ENCODE assay signal across 14 mouse cellular contexts in the genomic region with DNA sequence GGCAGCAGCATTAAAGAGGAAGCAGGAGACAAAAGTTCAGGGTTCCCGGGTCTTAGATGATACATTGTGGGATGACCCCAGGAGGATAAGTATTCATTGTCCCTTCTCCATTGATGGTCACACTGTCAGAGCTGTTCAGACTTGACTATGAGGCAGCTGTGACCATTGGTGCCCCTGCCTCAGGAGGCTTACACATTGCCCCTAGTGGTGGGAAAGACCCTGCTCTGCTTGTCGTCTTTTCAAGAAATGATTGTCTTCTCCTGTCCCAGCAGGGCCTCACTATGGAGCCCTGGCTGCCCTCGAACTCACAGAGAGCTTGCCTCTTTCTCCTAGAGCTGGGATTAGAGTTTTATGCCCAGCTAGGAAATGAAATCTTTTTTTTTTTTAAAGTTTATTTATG. TPM values are rescaled to one million over a fixed set of nuclear protein-coding genes. Genes with fewer than 3 reads are reported as not detected.
DNase-seq lines count a peak whose midpoint lies in the region; ATAC-seq and TF ChIP-seq lines count a peak whose summit lies in the region.
"Had no signal": no experiment of that assay in that cellular context is flagged by ENCODE, and none has a peak within 500 bp of the region (broad histone marks: within the 10 kb centered on the region; RNA-seq: fewer than 3 reads in every experiment).

No protein-coding gene starts in this region.

- peak; percentile 13 for DNase-seq in cerebellum, adult 9-11 months
- no peak for DNase-seq in cerebellum, adult 8-10 months
- no peak for DNase-seq in left cerebral cortex, adult 2 months (ENCODE audit: extremely low spot score in 1 of 2, low spot score in 2 of 2)
- DNase-seq in left cerebral cortex, adult 8-10 months (ENCODE audit: low spot score in 2 of 2): no peak
- DNase-seq: adrenal gland, adult 8-10 months; heart, postnatal 14 days; kidney, adult 11 months; thymus, adult 2 months had no signal

- peak; percentile 15; the same call in 1 of the 2 replicates for TF ChIP-seq CTCF in left cerebral cortex, adult 2 months (IDR thresholded peaks at IDR 0.05)
- TF ChIP-seq CTCF in ES-Bruce4 (IDR thresholded peaks at IDR 0.05; ENCODE audit: low read depth, low read length): peak; percentile 53
- peak; percentile 29; the same call in 1 of the 2 replicates for TF ChIP-seq CTCF in embryonic fibroblast, embryonic 13.5 days (IDR thresholded peaks at IDR 0.05; ENCODE audit: borderline replicate concordance, insufficient read depth, low read length)

- TF ChIP-seq EP300 in ES-Bruce4 (IDR thresholded peaks at IDR 0.05; ENCODE audit: insufficient read depth, low read depth, low read length): no peak

- H3K4me1 ChIP-seq in ES-Bruce4 (ENCODE audit: control insufficient read depth, insufficient read depth, low read length): no peaks in the 10 kb centered on the region
- H3K4me1 ChIP-seq in embryonic fibroblast, embryonic 13.5 days (ENCODE audit: control insufficient read depth, insufficient read depth, low read length): peaks cover 12% of the 10 kb centered on the region; the same call in 1 of the 2 replicates

- TF ChIP-seq POLR2A in ES-Bruce4 (IDR thresholded peaks at IDR 0.05; ENCODE audit: insufficient read depth, low read length): no peak
- TF ChIP-seq POLR2A in embryonic fibroblast, embryonic 13.5 days (IDR thresholded peaks at IDR 0.05; ENCODE audit: low read depth, low read length): no peak

- H3K9me3 ChIP-seq in ES-Bruce4 (replicated peaks; ENCODE audit: control insufficient read depth, insufficient read depth, low read length, poor library complexity, severe bottlenecking): no peaks in the 10 kb centered on the region
- H3K9me3 ChIP-seq: megakaryocyte, embryonic 14.5 days had no signal

- no peak overlapping the region for H3K27ac ChIP-seq in left cerebral cortex, adult 2 months
- no peak overlapping the region for H3K27ac ChIP-seq in ES-Bruce4 (ENCODE audit: insufficient read depth, low read length)
- H3K27ac ChIP-seq in embryonic fibroblast, embryonic 13.5 days (ENCODE audit: insufficient read depth, low read length): no peak overlapping the region

- peaks cover 6% of the 10 kb centered on the region; the same call in 1 of the 2 replicates for H3K36me3 ChIP-seq in ES-Bruce4 (ENCODE audit: control insufficient read depth, insufficient read depth, low read length, poor library complexity, severe bottlenecking)

- no peaks in the 10 kb centered on the region for H3K27me3 ChIP-seq in ES-Bruce4 (ENCODE audit: control insufficient read depth, insufficient read depth, low read length, poor library complexity, severe bottlenecking)
- H3K27me3 ChIP-seq: megakaryocyte, embryonic 14.5 days had no signal

- intact Hi-C loops in left cerebral cortex, adult 2 months (cut with DNase I): no loop called here

- H3K4me3 ChIP-seq in left cerebral cortex, adult 2 months: no peak overlapping the region
- H3K4me3 ChIP-seq in ES-Bruce4 (ENCODE audit: low read depth, low read length): no peak overlapping the region
- no peak overlapping the region for H3K4me3 ChIP-seq in embryonic fibroblast, embryonic 13.5 days (ENCODE audit: insufficient read depth, low read length)
- H3K4me3 ChIP-seq: erythroblast, embryonic 14.5 days; megakaryocyte, embryonic 14.5 days had no signal

- H3K9ac ChIP-seq in ES-Bruce4 (ENCODE audit: low read depth, poor library complexity, severe bottlenecking): no peak overlapping the region

- ATAC-seq in megakaryocyte-erythroid progenitor cell, adult 5-6 weeks (replicated peaks; ENCODE audit: low FRiP score, low TSS enrichment, poor library complexity, severe bottlenecking): no peak
- ATAC-seq in monocyte, adult 5-6 weeks (replicated peaks; ENCODE audit: insufficient number of reproducible peaks, low FRiP score, low TSS enrichment, poor library complexity, severe bottlenecking): no peak

RNA-seq across cellular contexts. Expression of a gene that starts 5.8 kb away (rescaled TPM):
- not detected for total RNA-seq in left cerebral cortex, adult 2 months (2021)
- total RNA-seq in left cerebral cortex, adult 8-10 months (2022): under 1 TPM in 2 of 4 experiments, not detected in 2; 0.13 to 0.32 TPM
- polyA plus RNA-seq in ES-Bruce4 (2011; ENCODE audit: insufficient read depth, insufficient read length, low read depth, missing spikeins): not detected in 2 replicates
- not detected in 2 replicates for polyA plus RNA-seq in embryonic fibroblast, embryonic 13.5 days (2011; ENCODE audit: insufficient read length, low read depth, missing spikeins)
- total RNA-seq in megakaryocyte-erythroid progenitor cell, adult 5-6 weeks (2014; fragmentation: Nextera tagmentation): 0.12 TPM in 1 of 2 replicates, not detected in the other
- 0.23 TPM in 1 of 2 replicates, not detected in the other for total RNA-seq in megakaryocyte-erythroid progenitor cell, adult 5-6 weeks (2017)
- 0.68 to 0.96 TPM in 2 of 3 replicates, not detected in the other for total RNA-seq in monocyte, adult 5-6 weeks (2017)
- total RNA-seq: adrenal gland, adult 8-10 months; heart, postnatal 14 days had no signal
- polyA plus RNA-seq: erythroblast, embryonic 14.5 days had no signal

RNA-seq across cellular contexts. Expression of a gene that starts 6.3 kb away (rescaled TPM):
- total RNA-seq in left cerebral cortex, adult 2 months (2021): 10 to 100 TPM; 87.9 to 90.9 TPM
- total RNA-seq in left cerebral cortex, adult 8-10 months (2022): 10 to 100 TPM; 83.0 to 96.2 (median 90.5) TPM
- 80.9 and 85.9 TPM in 2 replicates for polyA plus RNA-seq in ES-Bruce4 (2011; ENCODE audit: insufficient read depth, insufficient read length, low read depth, missing spikeins)
- polyA plus RNA-seq in embryonic fibroblast, embryonic 13.5 days (2011; ENCODE audit: insufficient read length, low read depth, missing spikeins): 132 and 151 TPM in 2 replicates
- 47.6 and 53.1 TPM in 2 replicates for total RNA-seq in megakaryocyte-erythroid progenitor cell, adult 5-6 weeks (2014; fragmentation: Nextera tagmentation)
- 48.8 and 57.6 TPM in 2 replicates for total RNA-seq in megakaryocyte-erythroid progenitor cell, adult 5-6 weeks (2017)
- 72.2 to 74.2 TPM (median 73.7 TPM) in 3 replicates for total RNA-seq in monocyte, adult 5-6 weeks (2017)

RNA-seq across cellular contexts. Expression of a gene that starts 21.7 kb away (rescaled TPM):
- 1 to 10 TPM; 4.0 to 4.8 TPM for total RNA-seq in left cerebral cortex, adult 2 months (2021)
- 1 to 10 TPM; 3.7 to 8.1 (median 5.8) TPM for total RNA-seq in left cerebral cortex, adult 8-10 months (2022)
- polyA plus RNA-seq in ES-Bruce4 (2011; ENCODE audit: insufficient read depth, insufficient read length, low read depth, missing spikeins): 6.7 and 7.5 TPM in 2 replicates
- 5.8 and 6.0 TPM in 2 replicates for polyA plus RNA-seq in embryonic fibroblast, embryonic 13.5 days (2011; ENCODE audit: insufficient read length, low read depth, missing spikeins)
- total RNA-seq in megakaryocyte-erythroid progenitor cell, adult 5-6 weeks (2014; fragmentation: Nextera tagmentation): 2.3 and 4.4 TPM in 2 replicates
- 0.75 TPM in 1 of 2 replicates, not detected in the other for total RNA-seq in megakaryocyte-erythroid progenitor cell, adult 5-6 weeks (2017)
- 0.38 to 8.0 TPM (median 2.7 TPM) in 3 replicates for total RNA-seq in monocyte, adult 5-6 weeks (2017)
- polyA plus RNA-seq: erythroblast, embryonic 14.5 days had no signal

RNA-seq across cellular contexts. Expression of a gene that starts 21.9 kb away (rescaled TPM):
- 100 to 1,000 TPM in 1 of 2 experiments, 10 to 100 TPM in 1; 96.8 to 101 TPM for total RNA-seq in left cerebral cortex, adult 2 months (2021)
- 100 to 1,000 TPM in 2 of 4 experiments, 10 to 100 TPM in 2; 98.8 to 108 (median 101) TPM for total RNA-seq in left cerebral cortex, adult 8-10 months (2022)
- polyA plus RNA-seq in ES-Bruce4 (2011; ENCODE audit: insufficient read depth, insufficient read length, low read depth, missing spikeins): 160 and 170 TPM in 2 replicates
- 110 and 128 TPM in 2 replicates for polyA plus RNA-seq in embryonic fibroblast, embryonic 13.5 days (2011; ENCODE audit: insufficient read length, low read depth, missing spikeins)
- total RNA-seq in megakaryocyte-erythroid progenitor cell, adult 5-6 weeks (2014; fragmentation: Nextera tagmentation): 106 and 112 TPM in 2 replicates
- total RNA-seq in megakaryocyte-erythroid progenitor cell, adult 5-6 weeks (2017): 207 and 289 TPM in 2 replicates
- total RNA-seq in monocyte, adult 5-6 weeks (2017): 118 to 218 TPM (median 126 TPM) in 3 replicates

RNA-seq across cellular contexts. Expression of a gene that starts 41.4 kb away (rescaled TPM):
- 1 to 10 TPM; 1.1 to 1.8 TPM for total RNA-seq in left cerebral cortex, adult 2 months (2021)
- total RNA-seq in left cerebral cortex, adult 8-10 months (2022): 1 to 10 TPM in 2 of 4 experiments, under 1 TPM in 2; 0.46 to 9.8 (median 1.2) TPM
- polyA plus RNA-seq in ES-Bruce4 (2011; ENCODE audit: insufficient read depth, insufficient read length, low read depth, missing spikeins): 54.6 and 59.8 TPM in 2 replicates
- 0.56 and 1.5 TPM in 2 replicates for polyA plus RNA-seq in embryonic fibroblast, embryonic 13.5 days (2011; ENCODE audit: insufficient read length, low read depth, missing spikeins)
- total RNA-seq in megakaryocyte-erythroid progenitor cell, adult 5-6 weeks (2014; fragmentation: Nextera tagmentation): 1.3 TPM in 1 of 2 replicates, not detected in the other
- not detected in 2 replicates for total RNA-seq in megakaryocyte-erythroid progenitor cell, adult 5-6 weeks (2017)
- not detected in 3 replicates for total RNA-seq in monocyte, adult 5-6 weeks (2017)
- polyA plus RNA-seq: erythroblast, embryonic 14.5 days had no signal
